Mouse (Mus musculus) c-Kit-positive CD71-negative TER-119-negative erythroid progenitor cells, embryonic 14.5 days (primary cell): ENCODE results near the gene Slc27a3.

Source experiments
- DNase-seq: peaks from one replicate; pipeline ENCODE4 v3.0.0-alpha.2; 2013; ENCODE audit warnings: low read depth

The Slc27a3 gene

GRCm38 (mm10) chr3:90391004-90391403 lies 1.3 kb upstream of the Slc27a3 start:
- DNase-seq: no peak

- no peak for DNase-seq
Measured at GRCm38 (mm10) chr3:90388726-90389510, 820 bp downstream of the Slc27a3 start.

- DNase-seq: no peak
Measured at GRCm38 (mm10) chr3:90388192-90388591, 1.5 kb downstream of the Slc27a3 start.

- DNase-seq: no peak
Measured at GRCm38 (mm10) chr3:90387483-90387882, 2.3 kb downstream of the Slc27a3 start.

GRCm38 (mm10) chr3:90386817-90387216 lies 2.9 kb downstream of the Slc27a3 start:
- DNase-seq: no peak

- DNase-seq: no peak
Measured at GRCm38 (mm10) chr3:90384851-90385375, 4.8 kb downstream of the Slc27a3 start.

GRCm38 (mm10) chr3:90383690-90384089 lies 6.0 kb downstream of the Slc27a3 start:
- DNase-seq: peak; percentile 58

- DNase-seq: no peak
Measured at GRCm38 (mm10) chr3:90381727-90382126, 8.0 kb downstream of the Slc27a3 start.

- DNase-seq: no peak
Measured at GRCm38 (mm10) chr3:90378496-90378895, 11.2 kb downstream of the Slc27a3 start.

- DNase-seq: no peak
Measured at GRCm38 (mm10) chr3:90376247-90376585, 13.5 kb downstream of the Slc27a3 start.

GRCm38 (mm10) chr3:90375562-90376246 lies 14.0 kb downstream of the Slc27a3 start:
- DNase-seq: no peak

GRCm38 (mm10) chr3:90374368-90374767 lies 15.4 kb downstream of the Slc27a3 start:
- no peak for DNase-seq

GRCm38 (mm10) chr3:90373432-90374028 lies 16.2 kb downstream of the Slc27a3 start:
- DNase-seq: peak; percentile 80

- no peak for DNase-seq
Measured at GRCm38 (mm10) chr3:90372817-90373216, 16.9 kb downstream of the Slc27a3 start.

- DNase-seq: no peak
Measured at GRCm38 (mm10) chr3:90371857-90372256, 17.9 kb downstream of the Slc27a3 start.

- DNase-seq: no peak
Measured at GRCm38 (mm10) chr3:90369041-90369440, 20.7 kb downstream of the Slc27a3 start.

- DNase-seq: no peak
Measured at GRCm38 (mm10) chr3:90367001-90367632, 22.6 kb downstream of the Slc27a3 start.

- DNase-seq: no peak
Measured at GRCm38 (mm10) chr3:90362346-90362745, 27.4 kb downstream of the Slc27a3 start.

GRCm38 (mm10) chr3:90361476-90361875 lies 28.3 kb downstream of the Slc27a3 start:
- DNase-seq: no peak

- DNase-seq: no peak
Measured at GRCm38 (mm10) chr3:90359230-90359629, 30.5 kb downstream of the Slc27a3 start.

GRCm38 (mm10) chr3:90357959-90358358 lies 31.8 kb downstream of the Slc27a3 start:
- DNase-seq: no peak

GRCm38 (mm10) chr3:90347847-90348246 lies 41.9 kb downstream of the Slc27a3 start:
- no peak for DNase-seq
